Mouse (Mus musculus) liver, embryonic 16.5 days (tissue): ENCODE data around the gene Ccnt2. TPM values are rescaled to one million over a fixed set of nuclear protein-coding genes. Genes with fewer than 3 reads are reported as not detected.

Experiments used
- ATAC-seq: fragments of 200-750 bp; cut with Nextera tagmentation; 2 replicates; pipeline ENCODE4 v1.8.0; 2017; ENCODE audit warnings: low read depth, mild to moderate bottlenecking, moderate number of reproducible peaks, moderate library complexity
- H3K27ac ChIP-seq: fragments of 300-500 bp; sonication (generic); 2 replicates; pipeline ENCODE4 v1.5.1; 2014; ENCODE audit warnings: mild to moderate bottlenecking, low read length
- H3K27me3 ChIP-seq: fragments of 300-500 bp; sonication (generic); 2 replicates; pipeline ENCODE4 v1.6.1; 2014; ENCODE audit warnings: low read depth, low read length, mixed read lengths; ENCODE audit not compliant: control insufficient read depth, insufficient read depth
- H3K36me3 ChIP-seq: fragments of 300-500 bp; sonication (generic); 2 replicates; pipeline ENCODE4 v1.6.1; 2014; ENCODE audit warnings: mild to moderate bottlenecking; ENCODE audit not compliant: control insufficient read depth, insufficient read depth
- H3K4me1 ChIP-seq: fragments of 300-500 bp; sonication (generic); 2 replicates; pipeline ENCODE4 v1.6.1; 2014; ENCODE audit warnings: low read depth, low read length, mixed read lengths; ENCODE audit not compliant: control insufficient read depth
- H3K4me2 ChIP-seq: fragments of 300-500 bp; sonication (generic); 2 replicates; pipeline ENCODE4 v1.6.1; 2014; ENCODE audit warnings: low read depth, low read length, mixed read lengths
- H3K4me3 ChIP-seq: fragments of 300-500 bp; sonication (generic); 2 replicates; pipeline ENCODE4 v1.5.1; 2014; ENCODE audit warnings: low read depth, mild to moderate bottlenecking, low read length
- H3K9ac ChIP-seq: fragments of 300-500 bp; sonication (generic); 2 replicates; pipeline ENCODE4 v1.6.1; 2014; ENCODE audit warnings: low read depth, low read length
- H3K9me3 ChIP-seq: fragments of 300-500 bp; sonication (generic); replicated peaks from 2 replicates; pipeline ENCODE4 v1.6.1; 2016; ENCODE audit warnings: low read length; ENCODE audit not compliant: control insufficient read depth
- WGBS: fragments of 180-500 bp; shearing (Covaris S2); extraction: QIAGEN DNeasy Blood & Tissue Kit; methylation state at CpG from one replicate; pipeline ENCODE4 v1.1.7; 2014; ENCODE audit not compliant: insufficient replicate concordance; 5-methylcytosine and 5-hydroxymethylcytosine counted together
- polyA plus RNA-seq: library from polyadenylated mRNA; unstranded; fragments of >200 nt; fragmentation: Nextera tagmentation; extraction: Ambion mirVana; gene quantifications from 2 replicates; pipeline ENCODE4 v1.2.1, GENCODE M21; 2015

Gene Ccnt2
- 28.1 and 31.9 TPM in 2 replicates for polyA plus RNA-seq

- Histone ChIP-seq H3K36me3 (no peaks in the 10 kb centered on the region; the same call in 1 of the 2 replicates), H3K9ac (peak within 1 kb of the TSS; percentile 94), H3K9me3 (no peaks in the 10 kb centered on the region), H3K27ac (peak within 1 kb of the TSS; percentile 92), H3K4me3 (peak within 1 kb of the TSS; percentile 84), H3K27me3 (no peaks in the 10 kb centered on the region), H3K4me2 (peak within 1 kb of the TSS; percentile 69), H3K4me1 (peaks cover 25% of the 10 kb centered on the region)
- ATAC-seq: peak; percentile 97
- WGBS: under 1% methylated on average over 63 of the region's 63 CpGs
These were observed at the start of gene Ccnt2 for GRCm38 (mm10) chr1:127773803-127774500. Gene Ccnt2 (plus strand): TSS chr1:127774164.

DNA sequence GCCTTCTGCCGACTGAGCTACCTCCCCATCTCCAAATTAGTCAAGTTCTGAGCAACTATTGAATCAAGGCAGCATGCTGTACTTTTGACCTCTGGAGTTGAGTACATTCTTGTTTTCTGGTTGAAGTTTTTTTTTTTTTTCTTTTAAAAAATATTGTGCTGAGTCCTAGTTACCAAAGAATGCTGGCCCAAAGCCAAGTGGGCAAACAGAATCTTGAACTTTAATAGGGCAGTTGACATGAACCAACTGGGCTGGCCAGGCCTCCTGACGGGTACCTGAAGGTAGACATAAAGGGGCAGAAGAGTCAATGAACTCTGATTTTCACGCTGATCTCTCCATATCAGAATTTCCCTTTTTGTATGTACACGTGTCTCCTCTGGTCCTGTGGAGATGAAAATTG, 44.9 kb upstream of the Ccnt2 start, which contains the start of gene Acmsd:
TSS of gene Acmsd (plus strand) at position 318 of the 400 bp plus-strand sequence.
- H3K4me3 ChIP-seq: no peak within 1 kb of the TSS
- H3K9me3 ChIP-seq: peaks cover 3% of the 10 kb centered on the region; the same call in 1 of the 2 replicates
- H3K36me3 ChIP-seq: no peaks in the 10 kb centered on the region
- no peak; the same call in 1 of the 2 replicates for ATAC-seq
- H3K27ac ChIP-seq: no peak within 1 kb of the TSS
- WGBS: 75% methylated on average over 4 of the region's 4 CpGs
- H3K4me1 ChIP-seq: no peaks in the 10 kb centered on the region
- no peaks in the 10 kb centered on the region for H3K27me3 ChIP-seq
- no peak within 1 kb of the TSS for H3K4me2 ChIP-seq
- no peak within 1 kb of the TSS for H3K9ac ChIP-seq

DNA sequence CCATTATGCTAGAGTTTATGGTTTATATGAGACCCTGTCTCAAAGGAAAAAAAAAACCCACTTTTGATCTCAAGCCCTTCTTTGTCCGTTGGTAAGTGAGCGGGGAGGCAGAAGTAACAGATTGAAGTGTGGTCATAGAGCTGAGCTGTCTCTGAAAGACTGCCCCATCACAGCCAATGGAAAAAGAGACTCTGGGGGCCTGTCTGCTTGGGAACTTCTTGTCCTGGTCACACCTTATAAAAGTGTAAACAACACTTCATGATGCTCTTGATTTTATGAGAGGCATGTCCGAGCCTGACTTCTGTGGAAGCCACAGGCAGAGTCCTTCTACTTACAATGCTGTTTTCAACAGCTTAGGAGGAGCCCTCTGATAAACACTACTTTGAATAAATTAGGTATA, 42.9 kb upstream of the Ccnt2 start:
- Histone ChIP-seq H3K9ac (no peak overlapping the region), H3K4me2 (no peak overlapping the region), H3K9me3 (peaks cover 3% of the 10 kb centered on the region; the same call in 1 of the 2 replicates), H3K4me1 (no peaks in the 10 kb centered on the region), H3K27ac (no peak overlapping the region), H3K27me3 (no peaks in the 10 kb centered on the region), H3K36me3 (no peaks in the 10 kb centered on the region), H3K4me3 (no peak overlapping the region)
- no peak for ATAC-seq
- WGBS: 45% methylated on average over 3 of the region's 3 CpGs

- peak; percentile 84 for ATAC-seq
- Histone ChIP-seq H3K9me3 (peaks cover 3% of the 10 kb centered on the region; the same call in 1 of the 2 replicates), H3K27me3 (no peaks in the 10 kb centered on the region), H3K4me1 (no peaks in the 10 kb centered on the region), H3K4me2 (no peak overlapping the region), H3K36me3 (no peaks in the 10 kb centered on the region), H3K27ac (no peak overlapping the region), H3K4me3 (no peak overlapping the region), H3K9ac (no peak overlapping the region)
- WGBS: 66% methylated on average over 3 of the region's 3 CpGs
These were observed 41.5 kb upstream of the Ccnt2 start for GRCm38 (mm10) chr1:127732435-127732834.

GRCm38 (mm10) chr1:127732841-127733240, 41.1 kb upstream of the Ccnt2 start:
- no peak overlapping the region for H3K27ac ChIP-seq
- no peak for ATAC-seq
- WGBS: 42% methylated on average over 3 of the region's 3 CpGs

GRCm38 (mm10) chr1:127735356-127735755, 38.6 kb upstream of the Ccnt2 start:
- no peak overlapping the region for H3K27ac ChIP-seq
- no peak overlapping the region for H3K4me3 ChIP-seq

More at GRCm38 (mm10) chr1:127732841-127733240, 41.1 kb upstream of the Ccnt2 start:
- H3K36me3 ChIP-seq: no peaks in the 10 kb centered on the region
- peaks cover 3% of the 10 kb centered on the region; the same call in 1 of the 2 replicates for H3K9me3 ChIP-seq
- no peaks in the 10 kb centered on the region for H3K4me1 ChIP-seq
- no peaks in the 10 kb centered on the region for H3K27me3 ChIP-seq
- H3K4me2 ChIP-seq: no peak overlapping the region
- H3K9ac ChIP-seq: no peak overlapping the region
- no peak overlapping the region for H3K4me3 ChIP-seq

GRCm38 (mm10) chr1:127750401-127751102, 23.4 kb upstream of the Ccnt2 start:
- ATAC-seq: no peak

More at GRCm38 (mm10) chr1:127735356-127735755, 38.6 kb upstream of the Ccnt2 start:
- Histone ChIP-seq H3K9ac (no peak overlapping the region), H3K4me1 (no peaks in the 10 kb centered on the region), H3K36me3 (no peaks in the 10 kb centered on the region), H3K4me2 (no peak overlapping the region), H3K27me3 (no peaks in the 10 kb centered on the region), H3K9me3 (no peaks in the 10 kb centered on the region)
- WGBS: 51% methylated on average over 3 of the region's 3 CpGs
- peak; percentile 48; the same call in 1 of the 2 replicates for ATAC-seq

GRCm38 (mm10) chr1:127755806-127756205, 18.2 kb upstream of the Ccnt2 start:
- Histone ChIP-seq H3K36me3 (no peaks in the 10 kb centered on the region), H3K4me1 (peaks cover 38% of the 10 kb centered on the region), H3K27me3 (no peaks in the 10 kb centered on the region), H3K9me3 (no peaks in the 10 kb centered on the region), H3K4me2 (peak overlapping the region; percentile 77; the same call in 1 of the 2 replicates), H3K27ac (peak overlapping the region; percentile 96), H3K4me3 (no peak overlapping the region), H3K9ac (peak overlapping the region; percentile 7; the same call in 1 of the 2 replicates)
- 36% methylated on average over 4 of the region's 4 CpGs for WGBS
- ATAC-seq: peak; percentile 4; the same call in 1 of the 2 replicates

More at GRCm38 (mm10) chr1:127750401-127751102, 23.4 kb upstream of the Ccnt2 start:
- peaks cover 8% of the 10 kb centered on the region for H3K4me1 ChIP-seq
- H3K27me3 ChIP-seq: no peaks in the 10 kb centered on the region
- H3K36me3 ChIP-seq: no peaks in the 10 kb centered on the region
- no peak overlapping the region for H3K27ac ChIP-seq
- 75% methylated on average over 11 of the region's 11 CpGs for WGBS
- H3K9me3 ChIP-seq: no peaks in the 10 kb centered on the region
- no peak overlapping the region for H3K4me2 ChIP-seq
- H3K9ac ChIP-seq: no peak overlapping the region
- no peak overlapping the region for H3K4me3 ChIP-seq
